Mouse (Mus musculus) thymus, adult 2 months (tissue): ENCODE measurements around the gene Celf3. TPM values are rescaled to one million over a fixed set of nuclear protein-coding genes. Genes with fewer than 3 reads are reported as not detected.
A peak's percentile ranks its signal among the peaks of the same experiment; 100 is the strongest.

Experiments used
- DNase-seq: peaks from one replicate; pipeline ENCODE4 v3.0.0; 2021
- H3K27ac ChIP-seq: fragments of 200-500 bp; 2 replicates; pipeline ENCODE4 v1.5.1; 2012; ENCODE audit warnings: low read length, control low read depth; ENCODE audit not compliant: control insufficient read depth, insufficient read depth
- H3K27me3 ChIP-seq: fragments of 200-500 bp; 2 replicates; pipeline ENCODE4 v1.6.1; 2012; ENCODE audit warnings: mild to moderate bottlenecking, low read length, moderate library complexity, mixed read lengths; ENCODE audit not compliant: control insufficient read depth, insufficient read depth
- H3K36me3 ChIP-seq: fragments of 200-500 bp; 2 replicates; pipeline ENCODE4 v1.6.1; 2012; ENCODE audit warnings: mild to moderate bottlenecking, low read length, moderate library complexity; ENCODE audit not compliant: control insufficient read depth, insufficient read depth
- H3K4me1 ChIP-seq: fragments of 200-500 bp; replicated peaks from 2 replicates; pipeline ENCODE4 v1.6.1; 2012; ENCODE audit warnings: low read length; ENCODE audit not compliant: control insufficient read depth, insufficient read depth
- H3K4me3 ChIP-seq: fragments of 200-500 bp; 2 replicates; pipeline ENCODE4 v1.5.1; 2012; ENCODE audit warnings: mild to moderate bottlenecking, low read length, control low read depth, moderate library complexity; ENCODE audit not compliant: control insufficient read depth, insufficient read depth
- CTCF ChIP-seq: fragments of 200-500 bp; IDR thresholded peaks from 2 replicates; pipeline ENCODE4 v1.5.1; 2012; ENCODE audit warnings: mild to moderate bottlenecking, control low read depth, low read length, moderate library complexity, borderline replicate concordance; ENCODE audit not compliant: control insufficient read depth, poor library complexity, insufficient read depth; ENCODE audit errors: extremely low read depth
- POLR2A ChIP-seq: fragments of 200-500 bp; IDR thresholded peaks from 2 replicates; pipeline ENCODE4 v1.6.1; 2012; ENCODE audit warnings: mild to moderate bottlenecking, low read length, control low read depth, moderate library complexity; ENCODE audit not compliant: control insufficient read depth, poor library complexity, insufficient read depth; ENCODE audit errors: extremely low read depth
- WGBS: fragments of 180-500 bp; shearing (Covaris S2); methylation state at CpG from one replicate; pipeline ENCODE4 v1.1.7; 2018; 5-methylcytosine and 5-hydroxymethylcytosine counted together
- polyA plus RNA-seq: library from polyadenylated mRNA; depleted of rRNA; stranded (reverse); fragments of >200 nt; gene quantifications from 2 replicates; pipeline ENCODE4 v1.2.3, GENCODE M21; 2012

The Celf3 gene
- polyA plus RNA-seq, 1 experiment: 3.0 TPM

GRCm38 (mm10) chr3:94449377-94449776 lies 28.7 kb upstream of the Celf3 start:
- peaks cover 1% of the 10 kb centered on the region for H3K4me1 ChIP-seq
- WGBS: 94% methylated on average over 2 of the region's 2 CpGs
- H3K36me3 ChIP-seq: peaks cover 53% of the 10 kb centered on the region
- no peak overlapping the region for H3K4me3 ChIP-seq
- no peaks in the 10 kb centered on the region for H3K27me3 ChIP-seq
- no peak for TF ChIP-seq POLR2A
- no peak for TF ChIP-seq CTCF
- DNase-seq: no peak
- H3K27ac ChIP-seq: no peak overlapping the region

GRCm38 (mm10) chr3:94456529-94457000 lies 21.5 kb upstream of the Celf3 start:
- peak; percentile 76 for DNase-seq
- TF ChIP-seq POLR2A: no peak
- TF ChIP-seq CTCF: peak; percentile 68; the same call in 1 of the 2 replicates
- Histone ChIP-seq H3K27ac (no peak overlapping the region), H3K27me3 (no peaks in the 10 kb centered on the region), H3K36me3 (no peaks in the 10 kb centered on the region), H3K4me1 (no peaks in the 10 kb centered on the region; the same call in 1 of the 2 replicates), H3K4me3 (0 out of 2 replicates have a peak overlapping the region, but pooled peaks have one; percentile 16)
- 3% methylated on average over 12 of the region's 12 CpGs for WGBS

GRCm38 (mm10) chr3:94457055-94457454 lies 21.0 kb upstream of the Celf3 start:
- Histone ChIP-seq H3K4me3 (no peak overlapping the region), H3K4me1 (no peaks in the 10 kb centered on the region; the same call in 1 of the 2 replicates), H3K36me3 (no peaks in the 10 kb centered on the region), H3K27me3 (no peaks in the 10 kb centered on the region), H3K27ac (no peak overlapping the region)
- TF ChIP-seq CTCF (no peak), POLR2A (no peak)
- no peak for DNase-seq
- WGBS: 89% methylated on average over 3 of the region's 3 CpGs

- H3K27ac ChIP-seq: no peak overlapping the region
- WGBS: 96% methylated on average over 2 of the region's 2 CpGs
- DNase-seq: no peak
- no peaks in the 10 kb centered on the region for H3K36me3 ChIP-seq
- no peaks in the 10 kb centered on the region for H3K27me3 ChIP-seq
- H3K4me1 ChIP-seq: no peaks in the 10 kb centered on the region; the same call in 1 of the 2 replicates
- TF ChIP-seq CTCF (no peak), POLR2A (no peak)
- no peak overlapping the region for H3K4me3 ChIP-seq
Measured at GRCm38 (mm10) chr3:94459834-94460233, 18.3 kb upstream of the Celf3 start.

GRCm38 (mm10) chr3:94463926-94464578 lies 14.0 kb upstream of the Celf3 start:
- H3K27ac ChIP-seq: no peak overlapping the region
- TF ChIP-seq CTCF (no peak), POLR2A (no peak)
- 81% methylated on average over 11 of the region's 11 CpGs for WGBS
- no peaks in the 10 kb centered on the region for H3K27me3 ChIP-seq
- no peak for DNase-seq
- H3K4me1 ChIP-seq: no peaks in the 10 kb centered on the region
- no peaks in the 10 kb centered on the region for H3K36me3 ChIP-seq
- no peak overlapping the region for H3K4me3 ChIP-seq

- no peaks in the 10 kb centered on the region for H3K27me3 ChIP-seq
- whole genome bisulfite sequencing: 94% methylated on average over 13 of the region's 13 CpGs
- no peak overlapping the region for H3K4me3 ChIP-seq
- no peak for TF ChIP-seq POLR2A
- TF ChIP-seq CTCF: no peak
- DNase-seq: no peak
- H3K36me3 ChIP-seq: no peaks in the 10 kb centered on the region
- no peaks in the 10 kb centered on the region for H3K4me1 ChIP-seq
- no peak overlapping the region for H3K27ac ChIP-seq
Measured at GRCm38 (mm10) chr3:94465632-94466430, 12.3 kb upstream of the Celf3 start.

- no peak for TF ChIP-seq POLR2A
- TF ChIP-seq CTCF: no peak
- DNase-seq: no peak
- Histone ChIP-seq H3K4me1 (no peaks in the 10 kb centered on the region), H3K36me3 (no peaks in the 10 kb centered on the region), H3K4me3 (no peak overlapping the region), H3K27ac (no peak overlapping the region), H3K27me3 (no peaks in the 10 kb centered on the region; the same call in 1 of the 2 replicates)
- 52% methylated on average over 3 of the region's 3 CpGs for WGBS
Measured at GRCm38 (mm10) chr3:94468931-94469330, 9.2 kb upstream of the Celf3 start.
